Mouse (Mus musculus) mature B cell (primary cell): ENCODE data around the gene DXBay18.
"Not testable (repeated sequence)": the region's sequence is repeated elsewhere in the genome, so short reads cannot be mapped to it uniquely, and the experiment has no call there.

Experiments used
- in situ Hi-C: fragments of 300-500 bp; cut with MboI; formaldehyde crosslinking; loops from 2 replicates; pipeline ENCODE4 v1.14.3; 2019

DXBay18 gene

DNA sequence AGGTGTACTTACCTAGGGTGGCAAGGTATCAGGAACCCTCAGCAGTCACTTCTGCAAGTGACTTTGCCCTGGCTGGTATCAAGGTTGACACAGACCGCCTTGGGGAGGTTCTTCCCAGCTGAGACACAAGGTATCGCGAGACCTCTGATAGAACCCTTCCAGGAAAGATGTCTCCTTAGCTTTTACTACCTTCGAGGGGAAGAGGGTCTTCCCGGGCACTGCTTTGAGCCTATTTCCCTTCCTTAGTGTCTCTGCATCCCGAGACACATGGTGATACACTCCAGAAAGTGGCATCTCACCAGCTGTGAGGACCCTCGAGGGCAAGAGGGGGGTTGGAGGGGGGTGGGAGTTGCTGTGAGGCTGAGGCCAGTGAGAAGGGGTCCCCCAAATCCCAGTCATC, at the start of gene DXBay18:
DXBay18 (minus strand) TSS at position 101 of the 400 bp plus-strand sequence.
- in situ Hi-C loops, result not testable (repeated sequence)

DNA sequence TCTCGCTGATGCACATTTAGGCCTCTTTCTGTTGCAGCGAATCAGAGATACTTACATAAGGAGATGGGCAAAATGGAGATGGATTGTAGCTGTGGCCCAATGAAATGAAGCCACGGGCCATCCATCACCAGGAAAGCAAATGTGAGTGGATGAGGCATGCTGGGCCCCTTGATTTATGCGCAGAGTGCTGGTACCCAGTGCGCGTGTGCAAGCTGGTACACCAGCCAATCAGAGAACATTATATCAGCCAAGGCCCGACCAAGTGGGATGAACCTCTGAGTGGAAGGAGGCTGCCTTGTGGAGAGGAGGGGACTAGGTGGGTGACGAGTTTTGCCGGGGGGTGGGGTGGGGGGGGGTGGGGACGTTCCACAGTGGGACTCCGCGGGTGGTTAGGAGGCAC, 42.7 kb upstream of the DXBay18 start, which contains the start of gene Xlr3b:
Xlr3b (plus strand) TSS at position 274 of the 400 bp plus-strand sequence.
- in situ Hi-C loops, result not testable (repeated sequence)

DNA sequence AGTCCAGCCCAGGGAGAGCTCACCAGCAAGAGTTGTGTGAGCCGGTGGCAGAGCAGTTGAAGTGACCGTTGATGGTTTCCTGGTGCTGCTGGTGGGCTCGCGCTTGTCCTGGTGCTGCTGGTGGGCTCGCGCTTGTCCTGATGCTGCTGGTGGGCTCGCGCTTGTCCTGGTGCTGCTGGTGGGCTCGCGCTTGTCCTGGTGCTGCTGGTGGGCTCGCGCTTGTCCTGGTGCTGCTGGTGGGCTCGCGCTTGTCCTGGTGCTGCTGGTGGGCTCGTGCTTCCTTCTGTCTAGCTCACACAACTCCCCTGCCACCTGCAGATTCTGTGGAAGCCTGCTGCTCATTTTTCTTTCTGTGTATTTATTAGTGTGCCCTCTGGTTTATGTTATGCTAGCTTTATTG, 27.6 kb upstream of the DXBay18 start, which contains the start of gene Spin2d:
Spin2d (minus strand) TSS at position 101 of the 400 bp plus-strand sequence.
- in situ Hi-C loops, result not testable (repeated sequence)

DNA sequence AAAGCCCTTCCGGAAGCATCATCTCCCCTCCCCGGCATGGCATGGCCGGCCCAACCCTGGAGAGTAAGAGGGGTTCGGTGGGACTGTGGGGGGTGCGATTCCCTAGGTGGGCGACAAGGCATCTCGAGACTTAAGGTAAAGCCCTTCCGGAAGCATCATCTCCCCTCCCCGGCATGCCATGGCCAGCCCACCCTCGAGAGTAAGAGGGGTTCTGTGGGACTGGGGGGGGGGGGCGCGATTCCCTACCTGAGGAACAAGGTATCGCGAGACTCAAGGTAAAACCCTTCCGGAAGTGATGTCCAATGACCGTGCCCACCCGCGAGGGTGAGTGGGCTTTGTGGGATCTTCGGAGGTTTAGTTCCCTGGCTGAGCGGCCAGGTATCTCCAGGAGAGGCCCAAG, 754 bp downstream of the DXBay18 start, which contains the start of gene Xlr5b:
Xlr5b (plus strand) TSS at position 301 of the 400 bp plus-strand sequence.
- in situ Hi-C loops, result not testable (repeated sequence)

DNA sequence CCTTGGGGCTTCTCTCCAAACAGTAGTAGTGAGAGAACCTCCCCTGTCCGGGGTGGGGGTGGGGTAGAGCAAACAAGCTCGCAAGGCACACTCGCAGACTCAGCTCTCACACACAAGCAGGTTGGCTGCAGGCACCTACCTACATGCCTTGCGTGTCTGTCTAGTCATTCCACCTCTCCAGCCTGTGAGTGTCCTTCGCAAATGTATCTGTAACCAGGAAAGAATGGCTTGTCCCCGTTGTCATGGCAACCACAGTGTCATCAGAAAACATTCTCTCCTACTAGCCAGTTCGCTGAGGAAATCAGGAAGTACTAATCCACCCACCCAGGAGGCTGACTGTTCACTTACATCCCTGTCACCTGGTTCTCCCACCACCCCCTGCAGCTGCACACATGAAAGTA, 6.0 kb downstream of the DXBay18 start:
- in situ Hi-C loops, result not testable (repeated sequence)

DNA sequence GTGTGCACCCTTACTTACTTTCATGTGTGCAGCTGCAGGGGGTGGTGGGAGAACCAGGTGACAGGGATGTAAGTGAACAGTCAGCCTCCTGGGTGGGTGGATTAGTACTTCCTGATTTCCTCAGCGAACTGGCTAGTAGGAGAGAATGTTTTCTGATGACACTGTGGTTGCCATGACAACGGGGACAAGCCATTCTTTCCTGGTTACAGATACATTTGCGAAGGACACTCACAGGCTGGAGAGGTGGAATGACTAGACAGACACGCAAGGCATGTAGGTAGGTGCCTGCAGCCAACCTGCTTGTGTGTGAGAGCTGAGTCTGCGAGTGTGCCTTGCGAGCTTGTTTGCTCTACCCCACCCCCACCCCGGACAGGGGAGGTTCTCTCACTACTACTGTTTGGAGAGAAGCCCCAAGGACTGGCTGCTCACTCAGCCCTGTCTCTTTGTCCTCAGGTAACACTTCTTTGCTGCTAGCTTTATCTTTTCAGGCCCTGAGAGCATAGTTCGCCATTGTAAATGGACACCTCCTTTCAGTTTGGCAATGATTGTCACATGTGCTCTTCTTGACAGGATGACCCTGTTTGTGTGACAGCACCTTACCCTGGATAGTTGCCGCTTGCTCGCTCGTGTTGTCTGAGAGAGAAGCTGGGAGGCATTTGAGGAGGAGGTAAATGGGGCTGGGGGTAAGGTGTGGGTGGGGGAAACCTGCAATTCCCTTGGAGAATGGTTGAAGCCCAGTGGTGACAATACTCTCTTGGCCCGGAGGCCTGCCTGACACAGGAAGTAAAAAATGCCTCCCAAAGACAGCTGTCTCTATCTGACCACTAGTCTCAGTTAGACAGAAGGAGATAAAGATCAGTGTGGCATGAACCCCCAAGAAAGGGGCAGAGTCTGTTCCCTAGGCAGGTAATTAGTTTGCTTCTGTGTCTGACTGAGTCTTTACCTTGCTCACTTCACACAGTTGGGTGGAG, 26.1 kb downstream of the DXBay18 start:
- in situ Hi-C loops, result not testable (repeated sequence)

DNA sequence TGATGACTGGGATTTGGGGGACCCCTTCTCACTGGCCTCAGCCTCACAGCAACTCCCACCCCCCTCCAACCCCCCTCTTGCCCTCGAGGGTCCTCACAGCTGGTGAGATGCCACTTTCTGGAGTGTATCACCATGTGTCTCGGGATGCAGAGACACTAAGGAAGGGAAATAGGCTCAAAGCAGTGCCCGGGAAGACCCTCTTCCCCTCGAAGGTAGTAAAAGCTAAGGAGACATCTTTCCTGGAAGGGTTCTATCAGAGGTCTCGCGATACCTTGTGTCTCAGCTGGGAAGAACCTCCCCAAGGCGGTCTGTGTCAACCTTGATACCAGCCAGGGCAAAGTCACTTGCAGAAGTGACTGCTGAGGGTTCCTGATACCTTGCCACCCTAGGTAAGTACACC, 32.5 kb downstream of the DXBay18 start, which contains the start of gene Gm14685:
Gm14685 (plus strand) TSS at position 301 of the 400 bp plus-strand sequence.
- in situ Hi-C loops, result not testable (repeated sequence)

DNA sequence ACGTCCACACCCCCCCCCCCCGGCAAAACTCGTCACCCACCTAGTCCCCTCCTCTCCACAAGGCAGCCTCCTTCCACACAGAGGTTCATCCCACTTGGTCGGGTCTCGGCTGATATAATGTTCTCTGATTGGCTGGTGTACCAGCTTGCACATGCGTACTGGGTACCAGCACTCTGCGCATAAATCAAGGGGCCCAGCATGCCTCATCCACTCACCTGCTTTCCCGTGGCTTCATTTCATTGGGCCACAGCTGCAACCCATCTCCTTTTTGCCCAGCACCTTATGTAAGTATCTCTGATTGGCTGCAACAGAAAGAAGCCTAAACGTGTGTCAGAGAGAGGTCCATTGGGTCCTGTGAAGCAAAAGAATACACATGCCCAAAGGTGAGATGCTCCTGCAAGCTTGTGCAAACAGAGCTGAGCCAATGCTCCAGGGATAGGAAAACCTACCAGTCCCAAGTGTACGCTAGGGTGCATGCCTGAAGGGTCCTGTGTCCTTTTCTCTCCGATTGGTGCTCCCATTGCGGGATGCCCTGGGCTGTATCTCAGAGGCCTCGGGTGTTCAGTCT, 52.2 kb downstream of the DXBay18 start, which contains the start of gene Xlr3a:
Xlr3a (minus strand) TSS at position 155 of the 568 bp plus-strand sequence.
- in situ Hi-C loops, result not testable (repeated sequence)
